Mouse (Mus musculus): ENCODE data around the gene Pigl. TPM values are rescaled to one million over a fixed set of nuclear protein-coding genes. Genes with fewer than 3 reads are reported as not detected.

Gene Pigl
- 10.8 TPM for total RNA-seq (2023)

GRCm38 (mm10) chr11:62458276-62458724 lies at the start of gene Pigl, which contains the start of gene Ncor1:
Gene Pigl (plus strand): TSS chr11:62458460.
Gene Ncor1 (minus strand): TSS chr11:62458541.

GRCm38 (mm10) chr11:62539089-62539890 lies 81.0 kb downstream of the Pigl start, which contains the start of gene Cenpv:
Gene Cenpv (minus strand): TSS chr11:62539261.

GRCm38 (mm10) chr11:62550727-62551225 lies 92.5 kb downstream of the Pigl start, which contains the start of gene Ubb:
Gene Ubb (plus strand): TSS chr11:62551171.

Other genes starting within 250 kb of the Pigl start
- not detected for gene Adora2b, start 209.5 kb upstream of the Pigl start, total RNA-seq (2023)
- gene Zswim7, start 177.1 kb upstream of the Pigl start, total RNA-seq (2023): 7.0 TPM
- gene Ttc19, start 177.0 kb upstream of the Pigl start, total RNA-seq (2023): 26.3 TPM
- gene Ncor1, start 81 bp downstream of the Pigl start, total RNA-seq (2023): 507 TPM
- gene Cenpv, start 80.8 kb downstream of the Pigl start, total RNA-seq (2023): 3.7 TPM
- gene Ubb, start 92.7 kb downstream of the Pigl start, total RNA-seq (2023): 1,521 TPM
- gene Trpv2, start 116.0 kb downstream of the Pigl start, total RNA-seq (2023): 39.3 TPM
- gene Lrrc75a, start 190.1 kb downstream of the Pigl start, total RNA-seq (2023): 0.85 TPM
- 8.4 TPM for gene Mmgt2, start 190.2 kb downstream of the Pigl start, total RNA-seq (2023)